Mouse (Mus musculus): Measurements from ENCODE around the gene Cyp4f17. TPM values are rescaled to one million over a fixed set of nuclear protein-coding genes. Genes with fewer than 3 reads are reported as not detected.

Gene Cyp4f17
- total and polyA plus RNA-seq, 3 experiments: 4.5 to 9.8 (median 5.4) TPM

GRCm38 (mm10) chr17:32478727-32479126, 27.1 kb upstream of the Cyp4f17 start:
- no peak for TF ChIP-seq CTCF (IDR thresholded peaks at IDR 0.05)
- no peak for TF ChIP-seq POLR2A (IDR thresholded peaks at IDR 0.05; ENCODE audit: insufficient read depth, low read depth, low read length)
- no peak for TF ChIP-seq EP300 (IDR thresholded peaks at IDR 0.05; ENCODE audit: insufficient read depth, low read depth, low read length)
- Histone ChIP-seq H3K4me1 (ENCODE audit: control insufficient read depth, insufficient read depth, low read length) (no peaks in the 10 kb centered on the region), H3K27me3 (ENCODE audit: control insufficient read depth, insufficient read depth, low read length) (no peaks in the 10 kb centered on the region; the same call in 1 of the 2 replicates), H3K4me3 (no peak overlapping the region), H3K27ac (no peak overlapping the region), H3K9ac (ENCODE audit: low read depth, low read length) (no peak overlapping the region), H3K79me2 (replicated peaks; ENCODE audit: control insufficient read depth, insufficient read depth, low read length) (no peaks in the 10 kb centered on the region), H3K36me3 (ENCODE audit: control insufficient read depth, insufficient read depth, low read length) (no peaks in the 10 kb centered on the region)
- 48% methylated on average over 2 of the region's 2 CpGs for WGBS
- DNase-seq: no peak
- intact Hi-C loops (cut with DNase I): no loop called here

DNA sequence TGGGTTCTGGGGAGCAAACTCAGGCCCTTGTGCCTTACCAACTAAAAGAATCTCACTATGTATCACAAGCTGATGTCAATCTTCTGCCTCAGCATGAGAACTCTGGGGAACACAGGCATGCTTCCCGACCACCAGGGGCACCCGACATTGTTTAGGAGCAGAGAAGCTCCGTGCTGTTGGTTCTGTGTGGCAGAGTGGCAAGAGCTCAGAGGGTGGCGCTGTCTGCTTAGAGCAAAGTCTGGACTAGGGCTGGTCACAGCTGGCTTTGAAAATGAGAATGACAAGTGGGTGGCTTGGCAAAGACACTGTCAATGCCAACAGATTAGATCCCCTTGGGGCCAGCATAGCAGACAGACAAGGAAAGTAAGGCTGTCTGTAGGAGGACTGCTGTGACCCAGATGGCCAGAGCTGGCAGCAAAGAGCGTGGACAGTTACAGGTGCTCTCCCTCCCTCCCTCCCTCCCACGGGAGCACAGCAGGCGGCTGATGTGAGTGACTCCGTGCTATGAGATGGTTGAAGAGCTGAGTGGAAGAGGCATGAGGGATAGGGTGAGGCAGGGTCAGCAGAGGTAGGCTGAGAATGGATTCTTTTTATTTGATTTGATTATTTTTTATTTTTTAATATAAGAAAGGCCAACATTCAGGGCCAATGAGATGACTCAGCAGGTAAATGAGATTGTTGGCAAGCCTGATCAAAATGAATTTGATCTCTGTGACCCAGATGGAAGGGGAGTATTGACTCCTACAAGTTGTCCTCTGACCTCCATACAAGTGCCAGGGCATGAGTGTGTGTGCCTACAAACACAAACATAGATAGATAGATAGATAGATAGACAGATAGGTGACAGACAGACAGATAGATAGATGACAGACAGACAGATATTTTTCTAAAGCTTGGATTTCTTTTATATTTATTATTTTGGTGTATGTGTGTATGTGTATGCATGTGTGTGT, 26.0 kb upstream of the Cyp4f17 start:
- intact Hi-C loops (cut with DNase I): no loop called here
- no peak overlapping the region for H3K4me3 ChIP-seq
- H3K79me2 ChIP-seq (replicated peaks; ENCODE audit: control insufficient read depth, insufficient read depth, low read length): no peaks in the 10 kb centered on the region
- H3K9ac ChIP-seq (ENCODE audit: low read depth, low read length): no peak overlapping the region
- DNase-seq: no peak
- no peaks in the 10 kb centered on the region for H3K36me3 ChIP-seq (ENCODE audit: control insufficient read depth, insufficient read depth, low read length)
- H3K4me1 ChIP-seq (ENCODE audit: control insufficient read depth, insufficient read depth, low read length): no peaks in the 10 kb centered on the region
- 0 out of 2 replicates have a peak, but pooled peaks have one; percentile 9 for TF ChIP-seq EP300 (IDR thresholded peaks at IDR 0.05; ENCODE audit: insufficient read depth, low read depth, low read length)
- TF ChIP-seq CTCF (IDR thresholded peaks at IDR 0.05): peak; percentile 39; the same call in 1 of the 2 replicates
- no peak for TF ChIP-seq POLR2A (IDR thresholded peaks at IDR 0.05; ENCODE audit: insufficient read depth, low read depth, low read length)
- 10% methylated on average over 8 of the region's 8 CpGs for WGBS
- H3K27me3 ChIP-seq (ENCODE audit: control insufficient read depth, insufficient read depth, low read length): no peaks in the 10 kb centered on the region; the same call in 1 of the 2 replicates
- H3K27ac ChIP-seq: no peak overlapping the region

DNA sequence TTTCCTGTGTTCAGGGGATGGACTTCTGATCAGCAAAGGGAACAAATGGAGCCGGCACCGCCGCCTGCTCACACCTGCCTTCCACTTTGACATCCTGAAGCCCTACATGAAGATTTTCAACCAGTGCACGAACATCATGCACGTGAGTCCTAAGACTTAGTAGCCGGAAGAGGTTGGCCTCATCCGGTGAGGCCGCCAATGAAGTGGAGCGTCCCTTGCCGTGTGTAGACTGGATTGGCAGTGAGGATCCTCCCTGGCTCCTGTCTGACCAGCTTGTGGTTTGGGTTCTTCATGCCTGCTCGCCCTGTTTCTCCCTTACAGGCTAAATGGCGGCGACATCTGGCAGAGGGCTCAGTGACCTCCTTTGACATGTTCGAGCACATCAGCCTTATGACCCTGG, 24.1 kb upstream of the Cyp4f17 start:
- H3K36me3 ChIP-seq (ENCODE audit: control insufficient read depth, insufficient read depth, low read length): no peaks in the 10 kb centered on the region
- H3K27me3 ChIP-seq (ENCODE audit: control insufficient read depth, insufficient read depth, low read length): no peaks in the 10 kb centered on the region; the same call in 1 of the 2 replicates
- no peak overlapping the region for H3K9ac ChIP-seq (ENCODE audit: low read depth, low read length)
- no peak overlapping the region for H3K27ac ChIP-seq
- H3K4me3 ChIP-seq: no peak overlapping the region
- 78% methylated on average over 14 of the region's 14 CpGs for WGBS
- H3K4me1 ChIP-seq (ENCODE audit: control insufficient read depth, insufficient read depth, low read length): no peaks in the 10 kb centered on the region
- TF ChIP-seq CTCF (IDR thresholded peaks at IDR 0.05) (no peak), EP300 (IDR thresholded peaks at IDR 0.05; ENCODE audit: insufficient read depth, low read depth, low read length) (no peak), POLR2A (IDR thresholded peaks at IDR 0.05; ENCODE audit: insufficient read depth, low read depth, low read length) (no peak)
- H3K79me2 ChIP-seq (replicated peaks; ENCODE audit: control insufficient read depth, insufficient read depth, low read length): no peaks in the 10 kb centered on the region
- intact Hi-C loops (cut with DNase I): no loop called here
- no peak for DNase-seq

DNA sequence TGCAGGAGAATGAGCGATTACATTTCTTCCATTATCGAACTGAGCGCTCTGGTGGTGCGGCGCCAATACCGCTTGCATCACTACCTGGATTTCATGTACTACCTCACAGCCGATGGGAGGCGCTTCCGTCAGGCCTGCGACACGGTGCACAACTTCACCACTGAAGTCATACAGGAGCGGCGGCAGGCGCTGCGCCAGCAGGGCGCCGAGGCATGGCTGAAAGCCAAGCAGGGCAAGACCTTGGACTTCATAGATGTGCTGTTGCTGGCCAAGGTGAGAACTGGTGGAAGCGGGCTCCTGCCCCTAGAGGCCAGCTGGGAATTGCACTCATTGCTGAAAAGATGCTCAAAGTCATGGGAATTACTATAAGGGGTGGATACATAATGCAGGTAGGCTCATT, 22.6 kb upstream of the Cyp4f17 start:
- TF ChIP-seq POLR2A (IDR thresholded peaks at IDR 0.05; ENCODE audit: insufficient read depth, low read depth, low read length) (no peak), CTCF (IDR thresholded peaks at IDR 0.05) (peak; percentile 91), EP300 (IDR thresholded peaks at IDR 0.05; ENCODE audit: insufficient read depth, low read depth, low read length) (no peak)
- H3K4me3 ChIP-seq: no peak overlapping the region
- no peaks in the 10 kb centered on the region for H3K4me1 ChIP-seq (ENCODE audit: control insufficient read depth, insufficient read depth, low read length)
- H3K9ac ChIP-seq (ENCODE audit: low read depth, low read length): no peak overlapping the region
- peak; percentile 82 to 83 for DNase-seq
- intact Hi-C loops (cut with DNase I): no loop called here
- no peaks in the 10 kb centered on the region for H3K36me3 ChIP-seq (ENCODE audit: control insufficient read depth, insufficient read depth, low read length)
- no peaks in the 10 kb centered on the region; the same call in 1 of the 2 replicates for H3K27me3 ChIP-seq (ENCODE audit: control insufficient read depth, insufficient read depth, low read length)
- no peaks in the 10 kb centered on the region for H3K79me2 ChIP-seq (replicated peaks; ENCODE audit: control insufficient read depth, insufficient read depth, low read length)
- WGBS: 17% methylated on average over 18 of the region's 18 CpGs
- H3K27ac ChIP-seq: no peak overlapping the region

GRCm38 (mm10) chr17:32492349-32492980, 13.4 kb upstream of the Cyp4f17 start:
- intact Hi-C loops (cut with DNase I): loop anchor here (5.0 to 10.0 kb wide), 3 partner anchors 55 to 418 kb away; no protein-coding TSS in a partner anchor
- H3K27ac ChIP-seq: no peak overlapping the region

More at GRCm38 (mm10) chr17:32492349-32492980, 13.4 kb upstream of the Cyp4f17 start:
- WGBS: 18% methylated on average over 30 of the region's 30 CpGs
- Histone ChIP-seq H3K4me3 (0 out of 2 replicates have a peak overlapping the region, but pooled peaks have one; percentile 7), H3K27me3 (ENCODE audit: control insufficient read depth, insufficient read depth, low read length) (no peaks in the 10 kb centered on the region), H3K9ac (ENCODE audit: low read depth, low read length) (peak overlapping the region; percentile 58), H3K36me3 (ENCODE audit: control insufficient read depth, insufficient read depth, low read length) (no peaks in the 10 kb centered on the region), H3K4me1 (ENCODE audit: control insufficient read depth, insufficient read depth, low read length) (0 out of 2 replicates have a peak, but pooled peaks cover 1% of the 10 kb centered on the region), H3K79me2 (replicated peaks; ENCODE audit: control insufficient read depth, insufficient read depth, low read length) (no peaks in the 10 kb centered on the region)
- no peak for TF ChIP-seq CTCF (IDR thresholded peaks at IDR 0.05)
- no peak for TF ChIP-seq EP300 (IDR thresholded peaks at IDR 0.05; ENCODE audit: insufficient read depth, low read depth, low read length)
- TF ChIP-seq POLR2A (IDR thresholded peaks at IDR 0.05; ENCODE audit: insufficient read depth, low read depth, low read length): 0 out of 2 replicates have a peak, but pooled peaks have one; percentile 27
- peak; percentile 39 to 58 for DNase-seq
